Mouse (Mus musculus): Measurements from ENCODE around the gene Slc51b.

Gene Slc51b

DNA sequence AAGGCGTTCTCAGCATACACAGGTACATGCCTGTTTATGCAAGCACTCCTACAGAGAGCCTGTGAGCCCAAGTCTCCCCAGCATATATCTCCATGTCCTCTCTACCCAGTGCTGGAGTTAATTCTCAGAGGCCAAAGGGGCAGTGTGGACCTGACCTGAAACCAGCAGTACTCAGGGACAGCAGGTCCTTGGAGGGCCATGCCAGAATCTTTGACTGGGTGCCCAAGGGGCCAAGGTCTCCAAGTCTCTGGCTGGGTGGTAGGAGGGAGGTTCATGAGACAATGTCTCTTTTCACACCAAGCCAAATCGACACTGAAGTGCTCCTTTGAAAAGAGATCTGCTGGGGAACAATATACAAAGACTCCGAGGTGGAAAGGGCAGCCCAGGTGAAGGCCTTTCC, 14.9 kb downstream of the Slc51b start:
- DNase-seq, result no peak

- DNase-seq, result no peak
These were observed 15.4 kb downstream of the Slc51b start for GRCm38 (mm10) chr9:65407327-65407726.

- DNase-seq, result no peak
These were observed 17.6 kb downstream of the Slc51b start for GRCm38 (mm10) chr9:65405184-65405449.

- peak; percentile 61 for DNase-seq
These were observed 18.2 kb downstream of the Slc51b start for GRCm38 (mm10) chr9:65404331-65405183.

DNA sequence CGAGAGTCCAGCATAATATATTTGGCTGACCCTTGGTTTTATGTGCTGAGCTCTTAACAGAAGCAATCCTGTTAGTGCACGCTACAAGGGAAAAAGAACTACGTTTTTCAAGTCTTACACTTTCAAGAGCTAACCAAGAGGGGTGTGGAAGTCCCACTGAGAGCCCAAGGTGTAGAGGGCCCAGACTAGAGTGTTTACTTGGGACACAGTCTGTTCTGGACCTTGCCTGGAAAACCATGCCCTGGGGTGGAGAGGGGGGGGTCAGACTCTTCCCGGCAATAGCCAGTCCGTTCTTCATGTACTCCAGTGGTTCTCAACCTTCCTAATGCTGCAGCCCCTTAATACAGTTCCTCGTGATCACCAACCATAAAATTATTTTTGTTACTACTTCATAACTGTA, 22.8 kb downstream of the Slc51b start:
- DNase-seq, result no peak

DNA sequence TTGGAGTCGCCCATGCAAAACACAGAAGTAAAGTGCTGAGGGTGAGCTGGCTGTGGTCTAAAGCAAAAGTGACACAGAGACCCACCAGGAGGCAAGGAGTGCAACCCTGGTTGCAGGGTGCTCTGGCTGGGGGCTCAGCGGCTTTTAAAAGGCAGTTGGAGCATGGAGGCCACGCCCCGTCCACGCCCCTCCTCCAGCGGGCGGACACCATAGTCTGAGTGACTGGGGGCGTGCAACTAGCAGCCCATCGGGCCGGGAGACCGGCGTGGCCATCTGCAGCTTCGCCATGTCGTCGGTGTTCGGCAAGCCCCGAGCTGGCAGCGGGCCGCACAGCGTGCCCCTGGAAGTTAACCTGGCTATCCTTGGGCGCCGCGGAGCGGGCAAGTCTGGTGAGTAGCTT, 24.5 kb downstream of the Slc51b start, which contains the start of gene Rasl12:
TSS of gene Rasl12 (plus strand) at position 228 of the 400 bp plus-strand sequence.
- no peak for DNase-seq

DNA sequence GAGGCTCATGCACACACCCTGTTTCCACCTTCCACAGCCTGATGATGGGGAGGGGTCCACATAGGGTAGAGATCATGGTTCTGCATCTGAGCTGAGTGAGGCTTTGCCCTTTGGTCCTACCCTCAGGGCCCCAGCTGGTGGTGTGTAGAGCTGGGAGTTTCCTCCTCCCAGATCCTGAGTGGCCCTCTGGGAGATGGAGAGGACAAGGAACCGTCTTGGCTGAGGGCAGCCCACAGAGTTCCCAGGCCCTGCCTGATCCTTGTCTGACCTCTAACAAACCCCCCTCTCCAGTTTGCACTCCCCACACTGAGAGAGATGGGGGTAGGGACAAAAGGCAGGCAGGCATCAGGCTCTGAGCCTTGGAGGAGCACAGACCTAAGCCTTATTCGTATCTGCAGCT, 28.4 kb downstream of the Slc51b start:
- DNase-seq, result no peak

GRCm38 (mm10) chr9:65393606-65394005, 29.1 kb downstream of the Slc51b start:
- no peak for DNase-seq

GRCm38 (mm10) chr9:65392638-65393364, 30.0 kb downstream of the Slc51b start:
- peak; percentile 37 for DNase-seq

- DNase-seq, result no peak
These were observed 31.2 kb downstream of the Slc51b start, which contains the start of gene Kbtbd13 for GRCm38 (mm10) chr9:65391613-65391964. Kbtbd13 (minus strand) TSS chr9:65391652.

GRCm38 (mm10) chr9:65390752-65391612, 31.8 kb downstream of the Slc51b start:
- DNase-seq, result no peak

GRCm38 (mm10) chr9:65386373-65387140, 36.2 kb downstream of the Slc51b start:
- DNase-seq, result no peak

GRCm38 (mm10) chr9:65384276-65384675, 38.5 kb downstream of the Slc51b start:
- DNase-seq, result no peak

DNA sequence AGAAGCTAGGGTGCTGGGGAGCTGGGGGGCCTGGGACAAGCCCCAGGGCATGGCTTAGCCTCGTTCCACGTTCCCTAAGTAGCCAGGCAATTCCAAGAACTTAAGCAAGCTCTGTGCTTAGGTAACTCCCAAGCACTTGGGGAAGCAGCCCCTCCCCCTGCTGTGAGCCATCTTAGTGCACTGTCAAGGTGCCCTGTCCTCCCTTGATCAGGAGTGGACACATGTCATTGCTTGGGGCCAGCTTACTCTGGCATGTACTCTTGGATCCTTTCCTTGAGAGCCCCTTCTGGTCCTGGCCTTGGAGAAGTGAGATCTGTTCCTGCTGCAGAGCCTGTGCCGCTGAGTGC, 40.0 kb downstream of the Slc51b start:
- DNase-seq, result no peak

DNA sequence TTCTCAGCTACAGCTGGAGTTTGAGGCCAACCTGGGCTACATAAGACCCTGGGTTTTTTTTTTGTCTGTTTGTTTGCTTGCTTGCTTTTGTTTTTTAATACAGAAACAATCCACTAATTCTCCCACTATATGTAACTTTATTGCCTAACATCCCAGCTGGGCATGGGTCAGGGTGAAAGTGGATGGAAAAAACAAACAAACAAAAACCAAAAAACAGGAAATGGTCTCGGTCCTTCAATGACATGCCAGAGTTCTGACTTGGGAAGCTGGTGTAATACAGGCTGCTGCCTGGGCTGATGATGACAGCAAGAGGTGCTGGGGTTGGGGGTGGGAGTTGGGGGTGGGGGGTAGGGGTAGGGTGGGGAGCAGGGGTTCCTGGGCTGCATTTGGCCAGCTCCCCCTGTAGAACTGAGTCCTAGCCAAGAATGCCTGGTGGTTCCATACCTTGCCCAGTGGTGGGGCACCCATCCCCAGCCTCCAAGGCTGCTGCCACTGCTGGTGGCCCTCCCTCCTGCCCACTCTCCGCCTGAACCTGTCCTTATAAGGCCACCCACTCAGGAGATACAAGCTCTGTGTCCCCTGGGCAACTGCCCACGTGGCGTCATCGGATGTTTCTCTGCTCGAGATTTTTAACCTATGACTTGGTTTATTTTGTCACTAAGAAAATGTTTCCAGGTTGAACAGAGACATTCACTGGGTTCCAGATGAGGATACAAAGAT, 40.6 kb downstream of the Slc51b start:
- DNase-seq, result no peak

GRCm38 (mm10) chr9:65381017-65381590, 41.7 kb downstream of the Slc51b start:
- no peak for DNase-seq

DNA sequence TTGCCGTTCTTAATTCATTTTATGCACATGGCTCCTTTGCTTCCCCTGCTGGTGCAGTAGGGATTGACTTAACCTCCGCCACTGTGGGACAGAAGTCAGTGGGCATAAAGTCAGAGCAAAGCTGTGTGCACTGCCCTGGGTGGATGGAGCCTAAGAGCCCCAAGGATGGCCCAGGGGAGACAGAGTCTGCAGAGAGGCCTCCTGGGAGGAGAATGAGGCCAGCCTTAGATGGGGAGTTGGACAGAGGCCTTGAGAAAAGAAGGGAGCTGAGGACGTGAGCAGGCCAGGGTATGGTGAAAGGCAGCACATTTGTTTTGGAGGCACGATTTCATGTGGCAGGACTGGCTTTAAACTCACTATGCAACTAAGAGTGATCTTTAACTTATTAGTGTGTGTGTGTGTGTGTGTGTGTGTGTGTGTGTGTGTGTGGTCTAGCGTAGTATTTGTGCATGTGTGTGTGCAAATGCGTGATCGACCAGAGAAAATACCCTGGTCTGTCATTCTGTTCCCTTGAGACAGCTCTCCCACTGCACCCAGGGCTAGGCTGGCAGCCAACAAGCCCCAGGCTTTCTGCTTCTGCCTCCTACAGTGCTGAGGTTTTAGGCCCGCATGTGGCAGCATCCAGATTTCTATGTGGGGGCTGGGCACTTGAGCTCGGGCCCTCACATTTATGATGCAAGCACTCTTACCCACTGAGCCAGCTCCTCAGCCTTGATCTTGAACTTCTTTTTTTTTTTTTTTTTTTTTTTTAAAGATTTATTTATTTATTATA, 47.4 kb downstream of the Slc51b start:
- DNase-seq, result no peak

DNA sequence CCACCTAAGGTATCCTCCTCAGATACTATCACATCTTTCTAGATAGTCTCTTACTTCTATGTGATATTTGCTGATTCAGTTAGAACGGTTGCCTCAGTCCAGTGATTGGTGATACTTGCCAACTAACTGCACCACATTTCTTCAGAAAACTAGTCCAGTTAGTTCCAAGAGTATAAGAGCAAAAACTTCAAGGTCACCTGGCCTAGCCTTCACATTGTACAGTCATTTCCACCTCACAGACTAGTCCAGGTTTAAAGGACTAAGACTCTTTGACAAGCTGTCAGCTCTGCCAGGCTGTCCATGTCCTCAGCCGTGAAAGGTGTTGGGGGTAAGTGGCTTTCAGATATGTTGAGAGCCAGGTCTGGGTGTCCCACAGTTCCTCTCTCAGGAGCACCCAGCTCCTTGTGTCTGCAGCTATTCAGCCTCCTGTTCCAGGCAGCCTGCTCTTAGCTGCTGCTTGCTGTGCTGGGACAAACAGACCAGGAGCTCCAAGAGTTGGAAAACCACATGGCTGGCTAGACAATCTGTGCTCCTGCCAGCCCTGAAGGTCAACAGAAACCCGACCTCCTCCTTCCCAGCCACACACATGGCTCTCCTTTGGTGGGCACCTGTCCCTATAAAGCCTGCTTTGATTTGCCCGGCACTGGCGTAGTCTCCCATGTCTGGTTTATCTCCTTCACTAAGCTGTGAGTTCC, 48.1 kb downstream of the Slc51b start:
- DNase-seq, result no peak

DNA sequence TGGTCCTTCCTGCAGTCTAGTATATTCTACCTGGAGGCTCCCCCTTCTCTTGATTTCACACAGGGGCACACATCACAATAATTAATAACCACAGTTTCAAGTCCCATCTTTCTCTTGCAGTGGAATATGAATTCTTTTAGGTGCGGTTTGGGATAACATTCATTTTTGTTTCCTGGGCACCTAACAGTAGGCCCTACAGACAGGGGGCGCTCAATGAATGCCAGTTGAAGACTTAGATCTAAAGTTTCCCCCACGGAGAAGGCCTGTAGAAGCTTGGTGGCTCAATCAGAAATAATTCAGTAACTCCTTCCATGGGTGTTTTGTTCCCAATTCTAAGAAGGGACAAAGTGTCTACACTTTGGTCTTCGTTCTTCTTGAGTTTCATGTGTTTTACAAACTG, 50.3 kb downstream of the Slc51b start:
- DNase-seq, result no peak

DNA sequence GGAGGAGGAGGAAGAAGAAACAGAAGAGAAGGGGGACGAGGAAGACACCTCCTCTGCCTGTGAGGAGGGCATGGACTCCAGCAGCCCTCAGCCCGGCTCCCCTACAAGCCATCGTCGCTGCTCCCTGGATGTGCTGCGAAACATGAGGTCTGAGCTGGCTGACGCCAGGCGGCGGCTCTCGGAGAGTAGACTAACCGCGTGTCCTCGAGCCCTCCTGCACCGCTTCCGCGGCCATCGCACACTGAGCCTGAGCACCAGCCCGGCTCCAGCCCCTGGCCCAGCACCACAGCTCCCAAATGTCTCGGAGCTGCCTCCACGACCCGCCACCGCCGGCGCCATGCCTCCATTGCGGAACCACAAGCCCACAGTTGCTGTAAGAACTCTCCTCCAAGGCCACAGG, 51.0 kb downstream of the Slc51b start:
- no peak for DNase-seq
